Mouse (Mus musculus): ENCODE data around the gene Srp68. TPM values are rescaled to one million over a fixed set of nuclear protein-coding genes. Genes with fewer than 3 reads are reported as not detected.

Srp68 gene
- 10 to 100 TPM; 55.6 to 64.4 TPM for polyA plus RNA-seq (2017; shearing (Covaris generic))

GRCm38 (mm10) chr11:116274045-116274666 lies at the start of gene Srp68:
Srp68 (minus strand) TSS chr11:116274217.

GRCm38 (mm10) chr11:116307019-116307725 lies 33.2 kb upstream of the Srp68 start, which contains the start of gene Exoc7:
Exoc7 (minus strand) TSS chr11:116307233.

DNA sequence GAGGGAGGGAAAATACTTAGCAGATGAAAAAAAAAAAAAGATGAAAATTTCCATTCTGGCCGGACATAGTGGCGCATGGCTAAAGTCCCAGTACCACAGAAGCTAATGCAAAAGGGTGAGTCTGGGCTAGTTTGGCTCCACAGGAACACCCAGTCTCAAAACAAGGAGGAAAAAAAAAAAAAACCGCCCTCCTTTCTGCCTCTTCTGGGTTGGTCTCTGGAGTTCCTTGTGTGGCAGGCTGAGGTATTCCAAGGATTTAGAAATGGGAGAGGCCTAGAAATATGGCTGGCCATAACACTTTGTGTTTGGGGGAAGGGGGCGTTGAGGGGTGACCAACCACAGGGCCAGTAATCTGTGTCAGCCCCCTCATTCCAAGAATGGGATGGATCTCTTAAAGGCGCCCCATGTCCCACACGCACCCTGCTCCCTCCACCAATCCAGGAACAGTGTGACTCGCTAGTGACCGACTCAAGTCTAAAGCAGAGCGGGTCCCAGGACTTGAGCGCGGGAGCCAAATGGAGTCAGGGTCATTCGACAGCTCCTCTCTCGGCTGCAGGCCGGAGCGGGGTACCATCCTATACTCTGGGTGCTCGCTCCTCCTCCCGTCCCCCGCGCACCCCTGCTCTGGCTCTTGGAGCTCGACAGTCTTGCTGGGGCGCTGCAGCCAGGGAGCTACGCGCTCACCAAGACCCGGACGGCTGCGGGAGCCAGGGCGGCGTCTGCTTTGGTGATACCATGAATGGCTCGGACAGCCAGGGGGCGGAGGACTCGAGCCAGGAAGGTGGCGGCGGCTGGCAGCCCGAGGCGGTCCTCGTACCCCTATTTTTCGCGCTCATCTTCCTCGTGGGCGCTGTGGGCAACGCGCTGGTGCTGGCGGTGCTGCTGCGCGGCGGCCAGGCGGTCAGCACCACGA lies 7.0 kb upstream of the Srp68 start, which contains the start of gene Galr2:
Gene Galr2, plus strand, starts transcription at position 189 of the 913 bp plus-strand sequence.

DNA sequence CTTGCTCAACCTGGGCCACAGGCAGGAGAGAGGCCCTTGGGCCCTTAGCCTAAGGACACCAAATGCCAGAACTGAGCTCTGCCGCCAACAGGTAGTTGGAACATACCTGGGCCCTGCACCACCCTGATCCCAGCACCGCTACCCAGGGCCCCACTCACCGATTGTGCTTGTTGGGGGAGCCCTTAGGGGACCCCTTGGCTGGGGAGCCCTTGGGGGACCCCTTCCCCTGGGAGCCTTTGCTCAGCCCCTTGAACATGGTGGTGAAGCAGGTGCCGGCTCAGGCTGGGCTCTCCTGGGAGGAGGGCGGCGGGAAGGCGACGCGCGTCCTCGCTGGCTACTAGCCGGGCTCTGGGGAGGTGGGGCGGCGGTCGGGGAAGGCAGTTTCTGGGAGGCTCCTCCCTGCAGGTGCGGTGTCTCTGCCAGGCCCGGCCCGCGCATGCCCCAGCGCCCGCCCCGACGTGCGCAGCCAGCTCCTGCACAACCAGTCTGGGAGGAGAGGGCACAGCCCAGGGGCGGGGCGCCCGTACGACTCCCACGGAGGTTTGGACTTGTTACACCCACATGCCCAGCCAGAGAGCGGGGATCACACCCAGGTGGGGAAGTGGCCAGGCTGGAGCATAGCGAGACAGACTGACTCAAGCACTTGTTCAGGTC lies 36.1 kb downstream of the Srp68 start, which contains the start of gene Evpl:
Gene Evpl, minus strand, starts transcription at position 336 of the 654 bp plus-strand sequence.

GRCm38 (mm10) chr11:116198639-116199531 lies 75.1 kb downstream of the Srp68 start, which contains the start of the genes Ten1 and Acox1:
Ten1 (plus strand) TSS chr11:116198855.
Acox1 (minus strand) TSS chr11:116199045.

Other genes starting within 250 kb of the Srp68 start
- gene H3f3b, start 246.3 kb downstream of the Srp68 start, polyA plus RNA-seq (2017; shearing (Covaris generic)) = 1,000 to 10,000 TPM; 1,433 to 1,590 TPM
- gene Unk, start 243.9 kb downstream of the Srp68 start, polyA plus RNA-seq (2017; shearing (Covaris generic)) = 10 to 100 TPM; 23.8 to 28.6 TPM
- gene Unc13d, start 196.3 kb downstream of the Srp68 start, polyA plus RNA-seq (2017; shearing (Covaris generic)) = 100 to 1,000 TPM in 1 of 2 experiments, 10 to 100 TPM in 1; 95.7 to 157 TPM
- 100 to 1,000 TPM; 141 to 173 TPM for gene Wbp2, start 187.2 kb downstream of the Srp68 start, polyA plus RNA-seq (2017; shearing (Covaris generic))
- 1 to 10 TPM in 1 of 2 experiments, under 1 TPM in 1; 0.42 to 1.0 TPM for gene Trim47, start 147.0 kb downstream of the Srp68 start, polyA plus RNA-seq (2017; shearing (Covaris generic))
- 10 to 100 TPM in 1 of 2 experiments, 1 to 10 TPM in 1; 7.6 to 11.0 TPM for gene Trim65, start 143.1 kb downstream of the Srp68 start, polyA plus RNA-seq (2017; shearing (Covaris generic))
- 10 to 100 TPM; 27.1 to 45.9 TPM for gene Mrpl38, start 135.3 kb downstream of the Srp68 start, polyA plus RNA-seq (2017; shearing (Covaris generic))
- 1 to 10 TPM; 4.9 to 6.5 TPM for gene Fbf1, start 106.1 kb downstream of the Srp68 start, polyA plus RNA-seq (2017; shearing (Covaris generic))
- 100 to 1,000 TPM in 1 of 2 experiments, 10 to 100 TPM in 1; 78.5 to 101 TPM for gene Ten1, start 75.4 kb downstream of the Srp68 start, polyA plus RNA-seq (2017; shearing (Covaris generic))
- gene Acox1, start 75.2 kb downstream of the Srp68 start, polyA plus RNA-seq (2017; shearing (Covaris generic)) = 10 to 100 TPM; 16.2 to 18.9 TPM
- gene Evpl, start 36.1 kb downstream of the Srp68 start, polyA plus RNA-seq (2017; shearing (Covaris generic)) = under 1 TPM; 0.14 to 0.29 TPM
- under 1 TPM in 1 of 2 experiments, not detected in 1; 0.17 TPM for gene Galr2, start 6.7 kb upstream of the Srp68 start, polyA plus RNA-seq (2017; shearing (Covaris generic))
- gene Exoc7, start 33.0 kb upstream of the Srp68 start, polyA plus RNA-seq (2017; shearing (Covaris generic)) = 10 to 100 TPM; 64.5 to 88.0 TPM
- not detected for gene Foxj1, start 61.2 kb upstream of the Srp68 start, polyA plus RNA-seq (2017; shearing (Covaris generic))
- 10 to 100 TPM in 1 of 2 experiments, 1 to 10 TPM in 1; 6.2 to 11.8 TPM for gene Rnf157, start 138.8 kb upstream of the Srp68 start, polyA plus RNA-seq (2017; shearing (Covaris generic))
- 100 to 1,000 TPM in 1 of 2 experiments, 10 to 100 TPM in 1; 79.9 to 109 TPM for gene Ubald2, start 159.9 kb upstream of the Srp68 start, polyA plus RNA-seq (2017; shearing (Covaris generic))
- gene Qrich2, start 192.0 kb upstream of the Srp68 start, polyA plus RNA-seq (2017; shearing (Covaris generic)) = not detected
- gene Prpsap1, start 220.0 kb upstream of the Srp68 start, polyA plus RNA-seq (2017; shearing (Covaris generic)) = 100 to 1,000 TPM; 112 to 118 TPM